Mouse (Mus musculus): ENCODE results near the gene Fam178b.
A peak's percentile ranks its signal among the peaks of the same experiment; 100 is the strongest.

Gene Fam178b

GRCm38 (mm10) chr1:36682620-36683355 is at the start of gene Fam178b:
Fam178b (minus strand) TSS chr1:36683183.
- DNase-seq (ENCODE audit: low spot score in 2 of 2), result no peak

GRCm38 (mm10) chr1:36724057-36724431 is 41.1 kb upstream of the Fam178b start:
- no peak for DNase-seq (ENCODE audit: low spot score in 2 of 2)

GRCm38 (mm10) chr1:36723146-36724056 is 40.4 kb upstream of the Fam178b start:
- DNase-seq (ENCODE audit: low spot score in 2 of 2), result no peak

- DNase-seq (ENCODE audit: low spot score in 2 of 2), result no peak
Measured at GRCm38 (mm10) chr1:36718786-36719185, 35.8 kb upstream of the Fam178b start.

GRCm38 (mm10) chr1:36714311-36714710 is 31.3 kb upstream of the Fam178b start, which contains the start of gene Actr1b:
Actr1b (minus strand) TSS chr1:36714422.
- no peak for DNase-seq (ENCODE audit: low spot score in 2 of 2)

- DNase-seq (ENCODE audit: low spot score in 2 of 2), result no peak
Measured at GRCm38 (mm10) chr1:36711104-36711503, 28.1 kb upstream of the Fam178b start.

GRCm38 (mm10) chr1:36709854-36710280 is 26.9 kb upstream of the Fam178b start, which contains the start of gene 4933424G06Rik:
4933424G06Rik (plus strand) TSS chr1:36710149.
- peak; percentile 97 to 99 for DNase-seq (ENCODE audit: low spot score in 2 of 2)

GRCm38 (mm10) chr1:36709055-36709853 is 26.3 kb upstream of the Fam178b start:
- DNase-seq (ENCODE audit: low spot score in 2 of 2), result peak; percentile 34 to 69

- DNase-seq (ENCODE audit: low spot score in 2 of 2), result no peak
Measured at GRCm38 (mm10) chr1:36708626-36709025, 25.6 kb upstream of the Fam178b start.

- DNase-seq (ENCODE audit: low spot score in 2 of 2), result no peak
Measured at GRCm38 (mm10) chr1:36707797-36708196, 24.8 kb upstream of the Fam178b start.

GRCm38 (mm10) chr1:36707166-36707565 is 24.2 kb upstream of the Fam178b start:
- DNase-seq (ENCODE audit: low spot score in 2 of 2), result no peak

GRCm38 (mm10) chr1:36697030-36697429 is 14.0 kb upstream of the Fam178b start:
- DNase-seq (ENCODE audit: low spot score in 2 of 2), result no peak

- no peak for DNase-seq (ENCODE audit: low spot score in 2 of 2)
Measured at GRCm38 (mm10) chr1:36696411-36696810, 13.4 kb upstream of the Fam178b start.

- no peak for DNase-seq (ENCODE audit: low spot score in 2 of 2)
Measured at GRCm38 (mm10) chr1:36694871-36695270, 11.9 kb upstream of the Fam178b start.

GRCm38 (mm10) chr1:36691271-36692155 is 8.5 kb upstream of the Fam178b start, which contains the start of gene Cox5b:
Cox5b (plus strand) TSS chr1:36691449.
- peak; percentile 96 to 98 for DNase-seq (ENCODE audit: low spot score in 2 of 2)

- no peak for DNase-seq (ENCODE audit: low spot score in 2 of 2)
Measured at GRCm38 (mm10) chr1:36690671-36691235, 7.8 kb upstream of the Fam178b start.

- DNase-seq (ENCODE audit: low spot score in 2 of 2), result peak; percentile 61 to 82
Measured at GRCm38 (mm10) chr1:36683810-36684467, 956 bp upstream of the Fam178b start.

- DNase-seq (ENCODE audit: low spot score in 2 of 2), result no peak
Measured at GRCm38 (mm10) chr1:36680893-36681292, 2.1 kb downstream of the Fam178b start.

GRCm38 (mm10) chr1:36674936-36675335 is 8.0 kb downstream of the Fam178b start:
- DNase-seq (ENCODE audit: low spot score in 2 of 2), result no peak
